Mouse (Mus musculus) brain, embryonic 14.5 days (tissue): Measurements from ENCODE around the gene Cradd. TPM values are rescaled to one million over a fixed set of nuclear protein-coding genes. Genes with fewer than 3 reads are reported as not detected.

Source experiments
- DNase-seq: peaks from one replicate; pipeline ENCODE4 v3.0.0-alpha.2; 2011; ENCODE audit warnings: low read depth
- CTCF ChIP-seq: fragments of 200-500 bp; IDR thresholded peaks from 2 replicates; pipeline ENCODE4 v1.5.1; 2012; ENCODE audit warnings: inconsistent platforms, mild to moderate bottlenecking, moderate library complexity, borderline replicate concordance; ENCODE audit not compliant: insufficient read depth, insufficient read length; ENCODE audit errors: extremely low read depth
- POLR2A ChIP-seq: fragments of 200-500 bp; IDR thresholded peaks from 2 replicates; pipeline ENCODE4 v1.6.1; 2012; ENCODE audit warnings: mild to moderate bottlenecking, inconsistent platforms, borderline replicate concordance; ENCODE audit not compliant: poor library complexity, insufficient read depth, insufficient read length, severe bottlenecking; ENCODE audit errors: extremely low read depth
- polyA plus RNA-seq: library from polyadenylated mRNA; depleted of rRNA; stranded (reverse); fragments of >200 nt; gene quantifications from 2 replicates; pipeline ENCODE4 v1.2.3, GENCODE M21; 2012; rRNA removed

Cradd gene
- polyA plus RNA-seq, 1 experiment, result 10.1 TPM

DNA sequence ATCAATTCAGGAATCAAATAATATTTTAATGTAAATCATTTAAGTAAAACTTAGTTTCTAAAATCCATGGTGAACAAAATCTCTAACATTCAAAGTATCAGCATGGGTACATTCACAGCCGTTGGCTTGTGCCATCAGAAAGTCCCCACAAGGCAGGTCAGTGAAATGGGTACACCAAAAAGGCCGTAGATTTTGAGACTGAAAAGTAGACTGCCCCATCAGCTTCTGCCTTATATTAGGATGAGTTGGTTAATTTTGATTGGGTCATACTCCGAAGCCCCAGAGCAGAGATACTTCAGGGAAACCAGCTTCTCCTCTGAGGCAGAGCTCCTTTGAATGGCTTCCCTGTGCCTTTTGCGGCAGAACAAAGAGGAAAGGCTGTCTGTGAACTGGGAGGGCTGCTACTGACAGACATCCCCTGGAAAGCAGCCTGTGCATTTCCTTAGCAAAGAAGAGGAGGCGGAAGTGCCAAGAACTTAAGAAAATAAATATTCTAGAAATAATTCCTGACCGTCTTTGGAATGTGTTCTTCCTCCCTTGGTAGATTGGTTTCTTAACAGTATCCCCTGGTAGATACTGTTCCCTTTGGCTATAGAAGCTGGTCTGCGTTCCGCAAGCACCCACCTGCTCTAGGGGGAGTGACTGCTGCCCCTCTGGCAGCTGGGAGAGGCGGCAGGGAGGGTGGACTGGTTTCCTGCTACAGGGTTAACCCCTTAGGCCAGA lies 178.6 kb downstream of the Cradd start:
- DNase-seq, result peak; percentile 79
- TF ChIP-seq POLR2A, result no peak
- TF ChIP-seq CTCF, result no peak

DNA sequence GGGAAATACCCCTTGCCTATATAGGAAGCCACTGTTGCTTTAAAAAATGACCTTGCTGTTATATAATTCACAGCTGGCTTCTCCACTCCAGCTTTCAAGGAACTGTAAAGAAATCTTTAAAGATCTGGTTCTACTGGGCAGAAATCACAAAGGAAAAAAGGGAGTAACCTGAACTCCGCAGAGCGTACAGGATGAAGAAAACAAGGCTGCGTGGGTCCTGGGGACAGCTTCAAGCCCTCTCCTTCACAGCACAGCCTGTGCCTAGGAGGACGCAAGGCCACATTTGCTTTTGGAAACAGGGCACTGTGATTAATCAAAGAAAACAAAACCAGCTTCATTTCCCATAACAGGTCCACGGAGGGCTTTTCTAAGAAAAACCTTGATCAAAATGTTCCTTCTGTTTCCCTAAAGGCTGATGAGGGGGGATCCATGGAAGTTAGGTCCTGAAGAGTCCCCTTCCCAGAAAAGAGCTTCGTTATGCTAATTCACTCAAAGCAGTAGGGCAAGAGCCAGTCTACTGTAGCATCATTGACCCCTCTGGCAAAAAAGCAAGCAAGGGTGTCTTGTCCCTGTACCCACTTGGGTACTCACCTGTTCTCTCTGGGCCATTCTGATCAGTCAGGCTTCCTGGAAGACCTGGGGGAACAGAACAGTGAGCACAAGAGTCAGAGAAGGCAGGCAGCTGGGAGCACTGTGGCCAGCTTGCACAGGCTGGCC lies 179.4 kb downstream of the Cradd start:
- DNase-seq, result peak; percentile 34
- TF ChIP-seq POLR2A (no peak), CTCF (no peak)

DNA sequence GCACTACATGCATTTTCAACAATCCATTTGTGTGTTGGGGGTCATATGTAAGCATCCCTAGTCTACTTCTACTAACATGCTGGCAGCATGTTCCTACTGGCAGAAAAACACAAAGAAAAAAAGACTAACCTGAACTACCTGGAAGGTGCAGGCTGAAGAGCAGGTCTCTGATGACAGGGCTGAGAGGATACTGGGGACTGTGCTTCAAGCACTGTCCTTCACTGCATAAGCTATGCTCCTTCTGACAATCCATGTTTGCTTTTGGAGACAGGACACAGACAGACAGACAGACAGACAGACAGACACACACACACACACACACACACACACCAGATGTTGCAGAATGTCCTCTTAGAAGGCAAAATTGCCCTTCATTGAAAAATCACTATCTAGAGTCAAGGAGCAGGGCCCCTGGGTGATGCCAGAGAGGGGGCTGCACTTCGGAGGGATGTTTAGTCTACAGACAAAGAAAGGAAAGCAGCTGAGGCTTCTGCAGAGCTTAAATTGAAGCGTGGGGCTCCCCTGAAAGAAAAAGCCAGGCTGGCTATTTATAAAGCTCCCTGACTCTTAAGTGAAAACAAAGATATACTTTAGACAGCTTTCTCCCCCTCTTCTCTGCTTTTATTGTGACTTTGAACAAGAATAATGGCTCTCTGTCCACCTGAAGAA lies 180.4 kb downstream of the Cradd start:
- TF ChIP-seq CTCF (no peak), POLR2A (0 out of 2 replicates have a peak, but pooled peaks have one; percentile 9)
- DNase-seq, result peak; percentile 65

DNA sequence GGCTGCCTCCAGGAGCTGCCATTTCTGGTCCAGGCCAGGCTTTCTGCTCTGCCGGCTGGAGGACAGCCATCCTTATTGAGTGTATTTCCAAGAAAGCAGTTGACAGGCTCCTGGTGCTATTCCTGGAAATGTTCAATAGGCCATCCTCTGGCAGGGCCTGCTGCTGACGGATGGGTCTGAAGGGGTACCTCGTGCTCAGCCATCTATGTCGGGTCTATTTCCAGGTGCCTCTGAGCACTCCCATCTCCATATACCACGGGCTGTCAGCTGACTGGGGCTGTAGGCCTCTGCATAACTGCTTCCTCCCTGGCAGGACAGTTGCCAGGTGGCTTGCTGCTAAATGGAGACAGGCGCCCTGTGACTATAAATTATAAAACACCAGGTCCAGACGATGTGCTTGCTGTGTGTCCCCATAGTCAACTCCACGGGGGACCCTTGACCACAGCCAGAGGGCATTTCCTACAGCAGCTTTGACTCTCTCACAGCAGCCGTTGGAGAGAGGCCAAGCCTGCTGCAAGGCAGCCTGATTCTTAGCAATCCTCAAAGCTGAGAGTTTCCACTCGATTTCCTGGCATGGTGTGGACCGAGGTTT lies 181.0 kb downstream of the Cradd start:
- peak; percentile 84 for DNase-seq
- TF ChIP-seq CTCF (no peak), POLR2A (no peak)

DNA sequence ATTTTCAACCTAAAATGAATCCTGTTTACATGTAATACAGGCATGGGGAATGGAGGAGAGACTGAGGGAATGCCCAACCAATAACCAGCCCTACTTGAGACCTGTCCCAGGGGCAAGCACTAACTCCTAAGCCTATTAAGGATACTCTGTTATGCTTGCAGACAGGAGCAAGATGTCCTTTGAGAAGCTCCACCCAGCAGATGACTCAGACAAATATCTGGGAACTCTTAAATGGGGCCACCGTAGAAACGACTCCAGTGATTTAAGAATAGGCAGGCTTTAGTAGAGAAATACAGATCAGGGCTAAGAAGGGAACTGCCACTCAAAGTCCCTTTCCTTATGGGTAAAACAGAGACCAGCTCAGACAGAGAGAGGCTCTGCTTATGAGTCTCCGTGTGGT lies 182.9 kb downstream of the Cradd start:
- TF ChIP-seq CTCF (no peak), POLR2A (no peak)
- no peak for DNase-seq

DNA sequence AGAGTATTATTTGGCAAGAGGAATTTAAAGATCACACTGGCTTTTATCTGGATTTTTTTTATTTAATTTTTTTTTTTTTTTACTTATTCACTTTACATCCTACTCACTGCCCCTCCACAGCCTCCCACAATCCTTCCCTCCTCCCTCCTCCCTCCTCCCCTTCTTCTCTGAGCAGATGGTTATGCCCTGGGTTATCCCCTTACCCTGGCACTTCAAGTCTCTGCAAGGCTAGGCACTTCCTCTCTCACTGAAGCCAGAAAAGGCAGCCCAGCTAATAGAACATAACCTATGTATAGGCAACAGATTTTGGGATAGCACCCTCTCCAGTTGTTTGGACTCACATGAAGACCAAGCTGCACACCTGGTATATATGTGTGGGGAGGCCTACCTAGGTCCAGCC lies 183.7 kb downstream of the Cradd start:
- peak; percentile 61 for DNase-seq

DNA sequence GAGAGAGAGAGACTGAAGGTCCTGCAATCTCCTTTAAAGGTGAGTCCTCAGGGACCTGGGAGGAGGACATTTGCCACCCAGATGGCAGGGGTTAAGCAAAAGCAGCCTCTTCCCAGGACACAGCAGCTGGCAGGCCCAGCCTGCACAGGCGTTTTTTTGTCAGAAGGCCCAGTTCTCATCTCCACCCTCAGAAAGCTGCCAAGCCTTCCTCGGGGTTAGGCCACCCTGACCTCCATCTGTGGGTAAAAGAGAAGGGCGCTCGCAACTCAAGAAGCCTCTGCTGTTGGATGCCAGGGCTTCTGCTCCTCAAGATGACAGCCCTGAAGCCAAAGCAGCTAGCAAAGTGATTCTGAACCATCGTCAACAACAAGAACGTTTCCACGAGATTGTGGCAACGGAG lies 184.3 kb downstream of the Cradd start:
- peak; percentile 70 for DNase-seq
- no peak for TF ChIP-seq POLR2A
- TF ChIP-seq CTCF, result no peak

More for the DNA sequence above, 183.7 kb downstream of the Cradd start:
- TF ChIP-seq CTCF (no peak), POLR2A (no peak)

DNA sequence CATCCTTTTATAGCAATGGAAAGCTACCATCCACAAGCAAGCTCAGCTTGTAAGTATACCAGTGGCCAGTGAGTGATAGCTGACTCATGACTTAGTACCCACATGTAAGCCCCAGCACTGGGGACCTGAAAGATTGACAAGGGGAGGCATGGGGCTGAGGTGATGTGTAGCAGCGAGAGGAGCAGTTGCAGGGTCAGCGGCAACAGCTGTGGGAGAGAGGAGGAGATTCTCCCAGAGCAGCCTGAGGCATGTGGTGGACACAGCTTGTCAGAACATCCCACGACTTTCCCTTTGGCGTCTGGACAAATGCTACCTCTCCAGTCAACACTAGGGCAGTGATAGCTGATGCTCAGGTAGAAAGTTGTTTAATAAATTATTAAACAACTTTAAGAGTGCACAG lies 190.9 kb downstream of the Cradd start:
- no peak for DNase-seq
- TF ChIP-seq CTCF (no peak), POLR2A (no peak)

Other genes with a start within 250 kb of the Cradd start
- 57.4 and 59.4 TPM in 2 replicates for gene Socs2, start 93.0 kb upstream of the Cradd start, polyA plus RNA-seq
- 138 and 177 TPM in 2 replicates for gene Mrpl42, start 177.8 kb upstream of the Cradd start, polyA plus RNA-seq
- 231 and 242 TPM in 2 replicates for gene Ube2n, start 191.0 kb upstream of the Cradd start, polyA plus RNA-seq
- 53.4 and 64.6 TPM in 2 replicates for gene Nudt4, start 240.0 kb upstream of the Cradd start, polyA plus RNA-seq